Mouse (Mus musculus): ENCODE results near the gene Aanat.

Gene Aanat

GRCm38 (mm10) chr11:116586310-116586709 lies at the start of gene Aanat:
Gene Aanat (plus strand): TSS chr11:116586432.
- DNase-seq: no peak

- DNase-seq: no peak
Observed at GRCm38 (mm10) chr11:116536685-116537084, 49.5 kb upstream of the Aanat start.

- no peak for DNase-seq
Observed at GRCm38 (mm10) chr11:116537388-116537787, 48.8 kb upstream of the Aanat start.

- no peak for DNase-seq
Observed at GRCm38 (mm10) chr11:116538142-116538735, 48.0 kb upstream of the Aanat start.

- DNase-seq: no peak
Observed at GRCm38 (mm10) chr11:116541183-116541582, 45.0 kb upstream of the Aanat start.

GRCm38 (mm10) chr11:116543110-116543509 lies 43.1 kb upstream of the Aanat start:
- DNase-seq: no peak

GRCm38 (mm10) chr11:116547296-116548060 lies 38.8 kb upstream of the Aanat start:
- DNase-seq: no peak

GRCm38 (mm10) chr11:116548780-116549179 lies 37.5 kb upstream of the Aanat start:
- no peak for DNase-seq

- no peak for DNase-seq
Observed at GRCm38 (mm10) chr11:116549273-116550038, 36.8 kb upstream of the Aanat start.

GRCm38 (mm10) chr11:116550748-116551147 lies 35.5 kb upstream of the Aanat start:
- no peak for DNase-seq

GRCm38 (mm10) chr11:116552194-116552593 lies 34.0 kb upstream of the Aanat start:
- DNase-seq: no peak

- peak; percentile 82 for DNase-seq
Observed at GRCm38 (mm10) chr11:116554171-116554878, 31.9 kb upstream of the Aanat start.

GRCm38 (mm10) chr11:116555572-116555971 lies 30.7 kb upstream of the Aanat start:
- DNase-seq: no peak

- DNase-seq: no peak
Observed at GRCm38 (mm10) chr11:116556308-116556707, 29.9 kb upstream of the Aanat start.

GRCm38 (mm10) chr11:116565283-116566041 lies 20.8 kb upstream of the Aanat start:
- no peak for DNase-seq

GRCm38 (mm10) chr11:116567531-116567930 lies 18.7 kb upstream of the Aanat start:
- no peak for DNase-seq

GRCm38 (mm10) chr11:116570821-116571220 lies 15.4 kb upstream of the Aanat start:
- no peak for DNase-seq

- no peak for DNase-seq
Observed at GRCm38 (mm10) chr11:116571767-116572679, 14.2 kb upstream of the Aanat start.

GRCm38 (mm10) chr11:116572756-116573543 lies 13.3 kb upstream of the Aanat start:
- no peak for DNase-seq

GRCm38 (mm10) chr11:116574486-116574885 lies 11.7 kb upstream of the Aanat start:
- DNase-seq: no peak

Data from embryo, embryonic 11 days (tissue).